Mouse (Mus musculus) limb, embryonic 14.5 days (tissue): Measurements from ENCODE around the gene Efcab9. TPM values are rescaled to one million over a fixed set of nuclear protein-coding genes. Genes with fewer than 3 reads are reported as not detected.
"Not testable (repeated sequence)": the region's sequence is repeated elsewhere in the genome, so short reads cannot be mapped to it uniquely, and the experiment has no call there.

Source experiments
- ATAC-seq: fragments of 200-750 bp; cut with Nextera tagmentation; 2 replicates; pipeline ENCODE4 v1.8.0; 2017; ENCODE audit warnings: low read depth, moderate number of reproducible peaks, moderate TSS enrichment; ENCODE audit not compliant: low FRiP score
- DNase-seq: peaks from one replicate; pipeline ENCODE4 v3.0.0-alpha.2; 2015; ENCODE audit warnings: low spot score
- H3K27ac ChIP-seq: fragments of 300-500 bp; sonication (generic); replicated peaks from 2 replicates; pipeline ENCODE4 v1.5.1; 2014; ENCODE audit warnings: low read depth, mild to moderate bottlenecking, low read length, moderate library complexity, mixed read lengths
- H3K27me3 ChIP-seq: fragments of 300-500 bp; sonication (generic); 2 replicates; pipeline ENCODE4 v1.6.1; 2014; ENCODE audit warnings: low read length, mixed read lengths; ENCODE audit not compliant: control insufficient read depth, insufficient read depth
- H3K36me3 ChIP-seq: fragments of 300-500 bp; sonication (generic); 2 replicates; pipeline ENCODE4 v1.6.1; 2014; ENCODE audit warnings: mild to moderate bottlenecking, low read length, moderate library complexity, mixed read lengths; ENCODE audit not compliant: control insufficient read depth, insufficient read depth
- H3K4me1 ChIP-seq: fragments of 300-500 bp; sonication (generic); 2 replicates; pipeline ENCODE4 v1.6.1; 2014; ENCODE audit warnings: antibody characterized with exemption, low read length, mixed read lengths; ENCODE audit not compliant: control insufficient read depth, insufficient read depth
- H3K4me2 ChIP-seq: fragments of 300-500 bp; sonication (generic); replicated peaks from 2 replicates; pipeline ENCODE4 v1.6.1; 2014; ENCODE audit warnings: low read depth, mild to moderate bottlenecking, low read length, moderate library complexity; ENCODE audit not compliant: severe bottlenecking
- H3K4me3 ChIP-seq: fragments of 300-500 bp; sonication (generic); replicated peaks from 2 replicates; pipeline ENCODE4 v1.5.1; 2014; ENCODE audit warnings: low read length
- H3K9ac ChIP-seq: fragments of 300-500 bp; sonication (generic); 2 replicates; pipeline ENCODE4 v1.6.1; 2014; ENCODE audit warnings: mild to moderate bottlenecking, low read depth, low read length, moderate library complexity; ENCODE audit not compliant: severe bottlenecking
- H3K9me3 ChIP-seq: fragments of 300-500 bp; sonication (generic); 2 replicates; pipeline ENCODE4 v1.6.1; 2016; ENCODE audit warnings: low read length; ENCODE audit not compliant: control insufficient read depth
- POLR2A ChIP-seq: fragments of 200-500 bp; IDR thresholded peaks from 2 replicates; pipeline ENCODE4 v1.8.0; 2012; ENCODE audit warnings: inconsistent platforms, mild to moderate bottlenecking, moderate library complexity, borderline replicate concordance; ENCODE audit not compliant: insufficient read depth, insufficient read length; ENCODE audit errors: extremely low read depth
- WGBS: fragments of 180-500 bp; shearing (Covaris S2); extraction: QIAGEN DNeasy Blood & Tissue Kit; methylation state at CpG from one replicate; pipeline ENCODE4 v1.1.7; 2014; 5-methylcytosine and 5-hydroxymethylcytosine counted together
- polyA plus RNA-seq, 2 experiments: library from polyadenylated mRNA; depleted of rRNA in 1 of 2; stranded (reverse) in 1 of 2; unstranded in 1 of 2; fragments of >200 nt; fragmentation: Nextera tagmentation in 1 of 2; extraction: Ambion mirVana in 1 of 2; gene quantifications; 2 replicates each; pipeline versions ENCODE4 v1.2.1 to v1.2.3; 2012 to 2014

The Efcab9 gene
- polyA plus RNA-seq, 2 experiments, result 0.11 TPM; not detected in 1

- peaks cover 42% of the 10 kb centered on the region for H3K36me3 ChIP-seq
- H3K9ac ChIP-seq, result no peak overlapping the region
- H3K9me3 ChIP-seq, result no peaks in the 10 kb centered on the region
- DNase-seq (no peak), ATAC-seq (no peak)
- H3K4me1 ChIP-seq, result no peaks in the 10 kb centered on the region
- H3K4me2 ChIP-seq, result no peak overlapping the region
- no peaks in the 10 kb centered on the region for H3K27me3 ChIP-seq
- no peak for TF ChIP-seq POLR2A
- H3K4me3 ChIP-seq, result no peak overlapping the region
- WGBS, result 92% methylated on average over 12 of the region's 12 CpGs
- H3K27ac ChIP-seq, result no peak overlapping the region
Measured at GRCm38 (mm10) chr11:32516091-32516490, 15.8 kb downstream of the Efcab9 start.

- not testable (repeated sequence) for ATAC-seq
Measured at GRCm38 (mm10) chr11:32514853-32515252, 17.0 kb downstream of the Efcab9 start.

GRCm38 (mm10) chr11:32510930-32511329, 21.0 kb downstream of the Efcab9 start:
- Histone ChIP-seq H3K27me3 (no peaks in the 10 kb centered on the region), H3K9ac (no peak overlapping the region), H3K36me3 (peaks cover 16% of the 10 kb centered on the region), H3K4me1 (no peaks in the 10 kb centered on the region), H3K4me2 (no peak overlapping the region), H3K4me3 (no peak overlapping the region), H3K9me3 (no peaks in the 10 kb centered on the region), H3K27ac (no peak overlapping the region)
- ATAC-seq (no peak), DNase-seq (no peak)
- WGBS, result 65% methylated on average over 1 of the region's 1 CpGs
- TF ChIP-seq POLR2A, result no peak

More at GRCm38 (mm10) chr11:32514853-32515252, 17.0 kb downstream of the Efcab9 start:
- not testable (repeated sequence) for DNase-seq, H3K4me2 ChIP-seq, H3K9ac ChIP-seq, H3K27ac ChIP-seq, H3K9me3 ChIP-seq, H3K27me3 ChIP-seq, H3K4me3 ChIP-seq, H3K4me1 ChIP-seq
- WGBS, result 85% methylated on average over 5 of the region's 5 CpGs
- H3K36me3 ChIP-seq, result peaks cover 42% of the 10 kb centered on the region

GRCm38 (mm10) chr11:32505091-32505739, 26.7 kb downstream of the Efcab9 start:
- Histone ChIP-seq H3K36me3 (peaks cover 25% of the 10 kb centered on the region), H3K4me1 (no peaks in the 10 kb centered on the region), H3K9me3 (no peaks in the 10 kb centered on the region), H3K27me3 (no peaks in the 10 kb centered on the region), H3K9ac (no peak overlapping the region), H3K4me2 (no peak overlapping the region), H3K4me3 (no peak overlapping the region), H3K27ac (no peak overlapping the region)
- ATAC-seq (no peak), DNase-seq (no peak)
- no peak for TF ChIP-seq POLR2A
- WGBS, result 75% methylated on average over 7 of the region's 7 CpGs

- WGBS, result 94% methylated on average over 2 of the region's 2 CpGs
- Histone ChIP-seq H3K4me3 (no peak overlapping the region), H3K9ac (no peak overlapping the region), H3K9me3 (no peaks in the 10 kb centered on the region), H3K4me1 (no peaks in the 10 kb centered on the region), H3K4me2 (no peak overlapping the region), H3K36me3 (peaks cover 30% of the 10 kb centered on the region), H3K27ac (no peak overlapping the region), H3K27me3 (no peaks in the 10 kb centered on the region)
- ATAC-seq (no peak), DNase-seq (no peak)
- no peak for TF ChIP-seq POLR2A
Measured at GRCm38 (mm10) chr11:32503711-32504110, 28.2 kb downstream of the Efcab9 start.
